Mouse (Mus musculus): ENCODE results near the gene Cntn4. TPM values are rescaled to one million over a fixed set of nuclear protein-coding genes. Genes with fewer than 3 reads are reported as not detected.

Gene Cntn4
- polyA plus RNA-seq, 1 experiment from 2014 or later, result 0.72 TPM

- H3K27me3 ChIP-seq (ENCODE audit: control insufficient read depth, insufficient read depth, low read length), result no peaks in the 10 kb centered on the region
- WGBS, result 73% methylated on average over 3 of the region's 3 CpGs
- DNase-seq (ENCODE audit: low spot score), result no peak
Observed at GRCm38 (mm10) chr6:106441246-106441645, 763.8 kb downstream of the Cntn4 start.

GRCm38 (mm10) chr6:106454131-106454838 is 776.8 kb downstream of the Cntn4 start:
- Histone ChIP-seq H3K4me3 (ENCODE audit: low read depth, low read length) (no peak overlapping the region), H3K27ac (replicated peaks) (no peak overlapping the region), H3K4me2 (replicated peaks; ENCODE audit: low read depth) (no peak overlapping the region), H3K9me3 (ENCODE audit: control insufficient read depth, low read length) (no peaks in the 10 kb centered on the region), H3K4me1 (replicated peaks; ENCODE audit: control insufficient read depth, insufficient read depth) (no peaks in the 10 kb centered on the region), H3K27me3 (ENCODE audit: control insufficient read depth, insufficient read depth, low read length) (no peaks in the 10 kb centered on the region), H3K36me3 (ENCODE audit: control insufficient read depth, insufficient read depth, low read length) (no peaks in the 10 kb centered on the region), H3K9ac (ENCODE audit: low read length) (no peak overlapping the region)
- WGBS, result 60% methylated on average over 3 of the region's 3 CpGs
- DNase-seq (ENCODE audit: low spot score) (no peak), ATAC-seq (ENCODE audit: low FRiP score, low TSS enrichment) (no peak)
- TF ChIP-seq CTCF (IDR thresholded peaks at IDR 0.05; ENCODE audit: low read depth) (no peak), EP300 (optimal IDR thresholded peaks at IDR 0.05) (no peak)

More at GRCm38 (mm10) chr6:106441246-106441645, 763.8 kb downstream of the Cntn4 start:
- H3K9ac ChIP-seq (ENCODE audit: low read length), result no peak overlapping the region
- no peak for ATAC-seq (ENCODE audit: low FRiP score, low TSS enrichment)
- no peak overlapping the region for H3K27ac ChIP-seq (replicated peaks)
- no peak overlapping the region for H3K4me2 ChIP-seq (replicated peaks; ENCODE audit: low read depth)
- H3K9me3 ChIP-seq (ENCODE audit: control insufficient read depth, low read length), result no peaks in the 10 kb centered on the region
- no peaks in the 10 kb centered on the region for H3K36me3 ChIP-seq (ENCODE audit: control insufficient read depth, insufficient read depth, low read length)
- TF ChIP-seq CTCF (IDR thresholded peaks at IDR 0.05; ENCODE audit: low read depth), result no peak
- TF ChIP-seq EP300 (optimal IDR thresholded peaks at IDR 0.05), result no peak
- no peak overlapping the region for H3K4me3 ChIP-seq (ENCODE audit: low read depth, low read length)
- no peaks in the 10 kb centered on the region for H3K4me1 ChIP-seq (replicated peaks; ENCODE audit: control insufficient read depth, insufficient read depth)

- no peak overlapping the region for H3K27ac ChIP-seq (replicated peaks)
- H3K4me1 ChIP-seq (replicated peaks; ENCODE audit: control insufficient read depth, insufficient read depth), result no peaks in the 10 kb centered on the region
- DNase-seq (ENCODE audit: low spot score), result no peak
- no peak overlapping the region for H3K4me2 ChIP-seq (replicated peaks; ENCODE audit: low read depth)
- no peak overlapping the region for H3K4me3 ChIP-seq (ENCODE audit: low read depth, low read length)
- ATAC-seq (ENCODE audit: low FRiP score, low TSS enrichment), result no peak
- no peaks in the 10 kb centered on the region for H3K9me3 ChIP-seq (ENCODE audit: control insufficient read depth, low read length)
- no peak overlapping the region for H3K9ac ChIP-seq (ENCODE audit: low read length)
- TF ChIP-seq CTCF (IDR thresholded peaks at IDR 0.05; ENCODE audit: low read depth) (no peak), EP300 (optimal IDR thresholded peaks at IDR 0.05) (no peak)
- 79% methylated on average over 3 of the region's 3 CpGs for WGBS
- H3K36me3 ChIP-seq (ENCODE audit: control insufficient read depth, insufficient read depth, low read length), result no peaks in the 10 kb centered on the region
- H3K27me3 ChIP-seq (ENCODE audit: control insufficient read depth, insufficient read depth, low read length), result no peaks in the 10 kb centered on the region
Observed at GRCm38 (mm10) chr6:106455616-106456015, 778.2 kb downstream of the Cntn4 start.

GRCm38 (mm10) chr6:106458166-106458565 is 780.7 kb downstream of the Cntn4 start:
- Histone ChIP-seq H3K36me3 (ENCODE audit: control insufficient read depth, insufficient read depth, low read length) (no peaks in the 10 kb centered on the region), H3K9me3 (ENCODE audit: control insufficient read depth, low read length) (no peaks in the 10 kb centered on the region), H3K4me3 (ENCODE audit: low read depth, low read length) (no peak overlapping the region), H3K27me3 (ENCODE audit: control insufficient read depth, insufficient read depth, low read length) (no peaks in the 10 kb centered on the region), H3K4me1 (replicated peaks; ENCODE audit: control insufficient read depth, insufficient read depth) (no peaks in the 10 kb centered on the region), H3K27ac (replicated peaks) (no peak overlapping the region), H3K4me2 (replicated peaks; ENCODE audit: low read depth) (no peak overlapping the region), H3K9ac (ENCODE audit: low read length) (no peak overlapping the region)
- DNase-seq (ENCODE audit: low spot score) (no peak), ATAC-seq (ENCODE audit: low FRiP score, low TSS enrichment) (no peak)
- 61% methylated on average over 6 of the region's 6 CpGs for WGBS
- TF ChIP-seq EP300 (optimal IDR thresholded peaks at IDR 0.05) (no peak), CTCF (IDR thresholded peaks at IDR 0.05; ENCODE audit: low read depth) (no peak)

GRCm38 (mm10) chr6:106462403-106462802 is 784.9 kb downstream of the Cntn4 start:
- no peak overlapping the region for H3K9ac ChIP-seq (ENCODE audit: low read length)
- no peak for TF ChIP-seq EP300 (optimal IDR thresholded peaks at IDR 0.05)
- H3K4me1 ChIP-seq (replicated peaks; ENCODE audit: control insufficient read depth, insufficient read depth), result no peaks in the 10 kb centered on the region
- WGBS, result 89% methylated on average over 6 of the region's 6 CpGs
- no peak overlapping the region for H3K4me3 ChIP-seq (ENCODE audit: low read depth, low read length)
- H3K4me2 ChIP-seq (replicated peaks; ENCODE audit: low read depth), result no peak overlapping the region
- H3K36me3 ChIP-seq (ENCODE audit: control insufficient read depth, insufficient read depth, low read length), result no peaks in the 10 kb centered on the region
- H3K27me3 ChIP-seq (ENCODE audit: control insufficient read depth, insufficient read depth, low read length), result no peaks in the 10 kb centered on the region
- ATAC-seq (ENCODE audit: low FRiP score, low TSS enrichment), result no peak
- H3K9me3 ChIP-seq (ENCODE audit: control insufficient read depth, low read length), result no peaks in the 10 kb centered on the region
- DNase-seq (ENCODE audit: low spot score), result no peak
- no peak overlapping the region for H3K27ac ChIP-seq (replicated peaks)

- no peak overlapping the region for H3K4me2 ChIP-seq (replicated peaks; ENCODE audit: low read depth)
- H3K4me1 ChIP-seq (replicated peaks; ENCODE audit: control insufficient read depth, insufficient read depth), result no peaks in the 10 kb centered on the region
- ATAC-seq (ENCODE audit: low FRiP score, low TSS enrichment) (no peak), DNase-seq (ENCODE audit: low spot score) (no peak)
- TF ChIP-seq CTCF (IDR thresholded peaks at IDR 0.05; ENCODE audit: low read depth) (no peak), EP300 (optimal IDR thresholded peaks at IDR 0.05) (no peak)
- WGBS, result 72% methylated on average over 2 of the region's 2 CpGs
- H3K27me3 ChIP-seq (ENCODE audit: control insufficient read depth, insufficient read depth, low read length), result no peaks in the 10 kb centered on the region
- H3K9ac ChIP-seq (ENCODE audit: low read length), result no peak overlapping the region
- H3K27ac ChIP-seq (replicated peaks), result no peak overlapping the region
- no peak overlapping the region for H3K4me3 ChIP-seq (ENCODE audit: low read depth, low read length)
- H3K36me3 ChIP-seq (ENCODE audit: control insufficient read depth, insufficient read depth, low read length), result no peaks in the 10 kb centered on the region
- no peaks in the 10 kb centered on the region for H3K9me3 ChIP-seq (ENCODE audit: control insufficient read depth, low read length)
Observed at GRCm38 (mm10) chr6:106463857-106464256, 786.4 kb downstream of the Cntn4 start.
